Mouse (Mus musculus) kidney, postnatal 14 days (tissue): Measurements from ENCODE around the gene Kcnj1.

ENCODE experiments used
- DNase-seq: peaks from one replicate; pipeline ENCODE4 v3.0.0; 2022; ENCODE audit warnings: mixed read lengths

Gene Kcnj1

DNA sequence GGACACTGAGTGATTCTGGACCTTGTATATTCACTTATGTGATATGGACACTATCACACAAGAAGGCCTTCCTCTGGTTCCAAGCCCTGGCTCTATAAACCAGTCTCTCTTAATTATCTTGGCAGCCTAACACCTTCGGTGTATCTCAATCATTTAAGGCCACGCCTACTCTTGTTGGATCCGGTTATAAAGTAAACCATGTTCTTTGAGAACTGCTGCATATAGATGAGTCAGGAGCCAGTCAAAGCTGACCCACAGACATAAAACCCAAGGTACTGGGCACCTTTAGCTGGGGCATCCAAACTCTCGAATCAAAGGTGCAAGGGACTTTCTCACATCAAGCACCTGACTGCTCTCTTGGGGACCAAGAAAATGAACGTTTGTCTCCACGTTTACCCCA, at the start of gene Kcnj1:
Gene Kcnj1 (plus strand): TSS at position 292 of the 400 bp plus-strand sequence.
- no peak for DNase-seq

GRCm38 (mm10) chr9:32323610-32324009, 48.7 kb upstream of the Kcnj1 start:
- DNase-seq = no peak

- no peak for DNase-seq
These were observed 43.5 kb upstream of the Kcnj1 start for GRCm38 (mm10) chr9:32328777-32329176.

- no peak for DNase-seq
These were observed 41.1 kb upstream of the Kcnj1 start for GRCm38 (mm10) chr9:32331162-32331561.

DNA sequence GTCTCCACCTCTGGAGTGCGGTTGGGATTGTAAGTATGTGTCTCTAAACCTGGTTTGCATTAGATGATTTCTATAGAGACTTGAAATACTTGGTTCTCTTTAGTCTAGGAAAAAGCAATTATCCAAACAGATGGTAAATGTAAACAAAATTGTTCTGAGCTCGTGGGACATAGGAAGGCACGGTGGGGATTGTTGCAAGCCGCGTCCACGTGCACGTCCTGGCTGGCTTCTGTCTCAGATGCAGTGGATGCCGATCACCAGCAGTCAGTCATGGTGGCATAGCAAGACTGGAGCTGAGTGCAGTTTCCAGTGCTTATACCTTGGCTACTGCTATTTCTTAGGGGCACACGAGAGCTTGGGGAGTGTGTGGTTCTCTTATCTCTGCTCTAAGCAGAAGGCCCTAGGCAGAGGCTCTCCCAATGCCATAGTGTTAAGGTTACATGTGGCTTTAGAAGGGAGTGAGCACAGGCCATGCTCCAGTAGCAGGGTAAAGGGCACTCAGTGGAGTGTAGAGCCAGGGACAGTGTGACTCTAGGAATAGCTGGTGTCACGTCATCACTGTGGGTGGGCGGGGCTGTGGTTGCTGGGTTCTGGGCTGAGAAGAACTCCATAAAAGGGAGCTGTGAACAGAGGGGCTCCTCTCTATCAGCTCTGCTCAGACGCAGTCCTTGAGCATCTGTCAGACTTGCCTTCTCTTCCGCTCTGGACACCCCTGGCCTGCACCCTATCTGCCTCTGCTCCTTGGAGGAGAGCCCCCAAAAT, 36.7 kb upstream of the Kcnj1 start:
- DNase-seq = no peak

GRCm38 (mm10) chr9:32340831-32341230, 31.5 kb upstream of the Kcnj1 start:
- DNase-seq = no peak

GRCm38 (mm10) chr9:32342929-32343328, 29.4 kb upstream of the Kcnj1 start:
- no peak for DNase-seq

GRCm38 (mm10) chr9:32344051-32344450, 28.2 kb upstream of the Kcnj1 start, which contains the start of gene Kcnj5:
TSS of gene Kcnj5 (minus strand) at chr9:32344350.
- peak; percentile 11 for DNase-seq

DNA sequence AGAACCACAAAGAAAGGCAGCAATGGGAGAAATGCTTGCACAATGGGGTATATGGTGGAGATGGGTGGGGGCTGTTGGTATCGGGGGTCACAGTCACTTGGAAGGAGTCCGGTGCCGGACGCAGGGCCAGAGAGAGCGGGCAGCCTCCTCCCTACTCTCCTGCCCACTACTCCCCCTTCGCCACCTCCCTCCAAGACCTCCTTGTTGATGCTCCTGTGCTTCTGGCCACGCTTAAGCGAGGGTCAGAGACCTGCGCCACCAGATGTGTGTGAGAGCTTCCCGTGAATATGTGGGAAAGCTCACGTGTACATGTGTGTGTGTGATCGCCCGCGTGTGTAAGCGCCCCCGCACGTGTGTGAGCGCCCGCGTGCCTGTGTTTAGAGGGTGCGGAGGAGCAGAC, 27.8 kb upstream of the Kcnj1 start:
- DNase-seq = no peak

GRCm38 (mm10) chr9:32348096-32348495, 24.2 kb upstream of the Kcnj1 start:
- DNase-seq = peak; percentile 20

DNA sequence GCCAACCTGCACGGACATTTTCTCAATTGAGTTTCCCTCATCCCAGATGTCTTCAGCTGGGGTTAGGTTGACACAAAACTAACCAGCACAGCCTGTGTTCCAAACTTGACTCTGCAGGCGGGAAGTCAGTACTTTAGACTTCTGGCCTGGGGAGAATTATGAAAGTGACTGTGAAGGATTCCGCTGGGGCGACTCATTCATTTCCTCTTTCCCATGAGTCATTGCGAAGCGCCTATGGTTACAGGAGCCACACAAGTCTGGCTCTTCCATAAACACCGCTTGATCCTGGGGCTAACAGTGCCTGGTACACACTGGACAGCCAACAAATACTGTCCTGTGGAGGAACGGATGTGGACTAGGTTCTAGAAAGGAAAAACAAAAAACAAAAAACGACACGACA, 22.9 kb upstream of the Kcnj1 start:
- no peak for DNase-seq

DNA sequence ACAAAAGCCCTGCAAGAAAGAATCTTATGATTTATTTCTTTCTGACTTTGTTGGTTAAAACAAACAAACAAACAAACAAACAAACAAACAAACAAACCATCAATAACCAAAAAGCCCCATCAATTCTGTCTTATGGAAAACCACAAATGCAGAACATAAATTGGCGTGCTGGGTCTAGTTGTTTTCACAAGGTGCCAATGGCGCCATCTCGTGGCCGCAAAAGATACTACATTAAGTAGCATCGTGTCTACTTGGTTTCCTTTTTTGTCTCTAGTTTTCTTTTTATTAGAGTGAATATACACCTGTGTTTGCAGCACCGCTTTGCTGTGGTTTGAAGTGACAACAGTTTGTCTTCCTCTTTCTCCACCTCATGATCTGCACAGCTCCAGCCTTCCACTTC, 22.0 kb upstream of the Kcnj1 start:
- peak; percentile 85 for DNase-seq

DNA sequence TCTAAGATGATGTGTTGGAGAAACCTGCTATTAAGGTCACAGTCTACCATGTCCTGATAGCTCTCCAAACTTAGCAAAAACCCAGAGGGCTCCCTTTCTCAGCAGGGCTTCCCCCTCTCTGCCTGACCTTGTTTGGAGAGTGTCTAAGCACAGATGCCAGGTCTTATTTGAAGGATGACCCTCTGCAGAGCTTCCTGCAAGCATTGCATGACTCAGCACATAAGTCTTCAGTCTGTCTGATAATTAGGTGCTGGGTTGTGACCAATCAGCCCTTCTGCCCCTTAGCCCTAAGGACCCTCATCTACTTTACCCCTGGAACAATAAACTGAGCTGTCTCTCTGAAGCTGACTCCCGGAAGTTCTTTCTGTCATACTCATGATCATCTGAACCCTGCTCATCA, 11.5 kb upstream of the Kcnj1 start:
- no peak for DNase-seq

GRCm38 (mm10) chr9:32368812-32369211, 3.5 kb upstream of the Kcnj1 start:
- peak; percentile 77 for DNase-seq

DNA sequence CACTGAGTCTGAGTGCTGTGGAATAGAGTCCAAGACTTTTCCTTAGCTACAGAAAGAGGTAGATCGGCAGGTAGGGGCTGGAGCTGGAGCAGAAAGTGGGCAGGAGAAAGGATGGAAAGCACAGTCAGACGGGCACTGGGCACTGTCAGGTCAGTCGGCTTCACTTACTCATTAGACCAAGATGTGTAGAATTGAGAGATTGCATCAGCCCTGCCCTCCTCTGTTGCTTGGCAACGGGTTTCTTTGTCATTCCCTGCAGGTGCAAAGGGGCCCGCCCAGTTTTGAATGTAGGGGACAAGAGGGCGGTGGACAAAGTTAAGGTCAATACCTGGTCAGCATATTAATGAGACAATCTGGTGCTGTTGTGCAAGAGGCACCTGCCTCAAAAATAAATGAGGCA, 2.9 kb upstream of the Kcnj1 start:
- peak; percentile 57 for DNase-seq

GRCm38 (mm10) chr9:32373656-32374055, 1.4 kb downstream of the Kcnj1 start:
- no peak for DNase-seq

DNA sequence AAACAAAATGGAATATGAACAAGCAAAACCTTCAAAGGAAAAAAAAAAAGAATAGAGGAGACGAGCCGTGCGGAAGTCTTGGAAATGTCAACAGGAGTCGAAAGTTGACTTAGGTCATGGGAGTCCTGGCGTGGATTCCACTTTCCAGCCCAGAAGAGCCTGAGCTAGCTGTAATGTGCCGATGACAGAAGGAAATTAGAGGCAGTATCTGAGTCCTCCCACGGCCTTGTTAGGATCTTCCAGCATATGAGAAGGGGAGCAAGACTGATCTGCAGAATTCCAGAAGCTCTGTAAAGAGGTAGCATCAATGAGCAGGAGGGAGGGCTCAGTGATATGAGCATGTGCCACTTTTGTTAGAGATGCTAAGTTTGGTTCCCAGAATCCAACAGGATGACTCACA, 3.7 kb downstream of the Kcnj1 start:
- no peak for DNase-seq

DNA sequence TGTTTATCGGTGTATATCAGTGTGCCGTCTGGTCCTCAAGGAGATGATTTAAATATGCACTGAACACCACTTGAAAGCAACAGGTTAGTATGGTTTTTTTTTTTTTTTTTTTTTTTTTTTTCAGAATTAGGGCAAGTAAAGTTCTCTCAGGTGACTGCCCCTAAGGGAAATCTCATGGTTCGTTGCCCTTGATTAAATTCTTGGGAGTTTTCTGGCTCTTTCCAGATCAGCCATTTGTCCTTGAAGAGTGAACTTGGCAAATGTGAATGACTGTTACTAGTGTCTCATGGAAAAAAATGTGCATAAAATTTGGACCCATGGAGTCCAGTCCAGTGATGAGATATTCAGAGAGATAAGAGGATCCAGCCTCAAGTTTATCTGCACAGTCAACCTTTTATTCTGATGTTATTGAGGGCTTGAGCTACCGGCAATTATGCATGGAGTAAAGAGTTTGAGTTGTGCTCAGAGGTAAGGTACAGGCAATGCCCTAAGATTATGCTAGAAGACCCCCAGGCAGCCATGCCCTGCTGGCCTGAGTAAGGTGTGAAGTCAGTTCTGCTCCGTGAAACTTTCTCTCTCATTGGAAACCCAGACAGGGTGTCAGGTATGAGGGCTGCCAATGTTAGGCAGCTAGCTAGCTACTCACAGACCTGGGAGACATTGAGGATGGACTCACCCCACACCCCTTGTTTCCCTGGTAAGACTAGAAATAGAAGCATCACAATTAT, 4.7 kb downstream of the Kcnj1 start:
- peak; percentile 53 for DNase-seq

DNA sequence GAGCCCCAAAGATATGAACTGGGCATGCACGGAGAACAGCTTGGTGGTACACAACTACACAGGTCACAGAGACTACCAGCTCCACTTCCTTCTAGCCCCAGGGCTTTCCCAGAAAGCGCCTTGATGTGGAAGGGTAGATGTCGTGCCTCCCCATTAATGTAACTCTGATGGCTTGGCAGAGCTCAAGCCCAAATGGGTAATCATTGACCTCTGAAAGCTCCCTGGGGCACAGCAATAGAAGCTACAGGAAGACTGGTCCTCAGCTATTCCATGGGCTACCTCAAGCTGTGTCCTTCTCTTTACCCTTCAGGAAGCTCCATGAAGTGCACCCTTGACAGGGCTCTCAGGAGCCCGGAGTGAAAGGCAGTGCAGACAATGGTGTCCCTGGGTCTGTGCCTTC, 12.6 kb downstream of the Kcnj1 start:
- DNase-seq = peak; percentile 79

DNA sequence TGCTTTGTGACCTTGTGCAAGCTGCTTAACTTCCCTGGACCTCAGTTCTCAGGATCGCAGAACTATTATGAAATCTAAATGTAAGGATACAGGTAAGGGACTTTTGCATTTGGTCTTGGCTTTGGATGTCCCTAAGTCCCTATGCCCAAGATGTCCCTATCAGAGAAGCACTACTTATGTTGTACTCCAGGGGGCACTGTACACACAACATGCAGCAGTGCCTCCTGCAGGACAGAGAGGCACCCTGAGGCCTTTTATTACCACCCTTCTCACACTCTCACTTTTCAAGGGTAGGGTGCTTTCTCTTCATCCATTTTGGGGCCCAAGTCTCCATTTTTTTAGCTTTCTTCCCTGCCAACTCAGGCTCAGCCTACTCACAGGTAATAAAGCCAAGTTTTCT, 15.8 kb downstream of the Kcnj1 start:
- no peak for DNase-seq

- no peak for DNase-seq
These were observed 18.8 kb downstream of the Kcnj1 start for GRCm38 (mm10) chr9:32391092-32391491.

- DNase-seq = no peak
These were observed 19.4 kb downstream of the Kcnj1 start for GRCm38 (mm10) chr9:32391701-32392100.

- no peak for DNase-seq
These were observed 20.4 kb downstream of the Kcnj1 start for GRCm38 (mm10) chr9:32392716-32393115.

- DNase-seq = no peak
These were observed 22.5 kb downstream of the Kcnj1 start for GRCm38 (mm10) chr9:32394761-32395161.
